8 mouse cellular contexts compared by ENCODE assay signal in the genomic region with DNA sequence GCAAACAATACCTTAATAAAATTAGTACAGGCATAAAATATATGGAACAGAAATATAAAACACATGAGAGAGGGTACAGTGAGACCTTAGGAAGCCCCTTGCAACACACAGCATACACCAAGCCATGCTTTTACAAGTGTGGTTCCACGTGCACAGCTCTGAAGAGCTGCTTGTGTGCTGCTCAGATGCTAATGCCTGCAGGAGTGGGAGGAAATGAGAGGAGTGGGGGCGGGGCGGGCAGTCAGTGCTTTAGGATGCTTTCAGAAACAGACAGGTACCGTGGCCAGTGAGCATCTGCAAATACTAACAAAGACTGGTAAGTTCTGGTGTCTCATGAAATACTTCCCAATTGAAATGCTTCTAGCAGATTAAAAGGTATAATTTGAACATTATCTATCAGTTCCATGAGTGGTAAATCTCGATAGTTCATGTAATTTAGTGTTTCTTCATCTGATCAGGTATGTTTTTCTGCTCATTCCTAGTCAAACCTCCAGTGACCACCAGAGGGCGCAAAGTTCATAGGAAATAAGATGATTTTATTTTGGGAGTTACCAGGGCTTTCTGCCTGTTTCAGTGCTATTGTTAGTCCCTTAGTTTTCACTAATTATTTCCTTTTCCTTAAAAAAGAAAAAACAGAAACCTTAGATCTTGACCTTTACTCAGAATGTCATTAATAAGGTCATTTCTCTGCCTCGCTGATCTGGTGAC. TPM values are rescaled to one million over a fixed set of nuclear protein-coding genes. Genes with fewer than 3 reads are reported as not detected.
A peak's percentile ranks its signal among the peaks of the same experiment; 100 is the strongest.
DNase-seq lines count a peak whose midpoint lies in the region; ATAC-seq lines count a peak whose summit lies in the region.

No protein-coding gene starts in this region.

- DNase-seq in adrenal gland, adult (ENCODE audit: inconsistent age in 2 of 2, low spot score in 1 of 2) = peak; percentile 42 to 86
- no peak for DNase-seq in adrenal gland, adult 8-10 months
- peak; percentile 75 for DNase-seq in gastrocnemius, postnatal 10 days
- peak; percentile 64 to 91 for DNase-seq in layer of hippocampus, adult 18-20 months (ENCODE audit: low spot score in 2 of 2)
- DNase-seq in lung, postnatal 10 days = peak; percentile 71
- DNase-seq in right cerebral cortex, adult 18-20 months = peak; percentile 70

- ATAC-seq in activated CD4-positive, CD25-positive, alpha-beta regulatory T cell, adult 4 months = peak; percentile 36
- 0 out of 2 replicates have a peak, but pooled peaks have one; percentile 42 for ATAC-seq in common myeloid progenitor, adult 5-6 weeks (replicated peaks; ENCODE audit: low read depth, poor library complexity, severe bottlenecking)

RNA-seq across cellular contexts. Expression of a gene that starts 17.2 kb away (rescaled TPM):
- total RNA-seq in adrenal gland, adult 8-10 months (2022) = 10 to 100 TPM; 63.0 to 79.8 (median 64.5) TPM
- 10 to 100 TPM in 1 of 2 experiments, 1 to 10 TPM in 1; 5.5 to 12.7 TPM for polyA plus RNA-seq in activated CD4-positive, CD25-positive, alpha-beta regulatory T cell, adult 4 months (2017; shearing (Covaris generic))
- total RNA-seq in common myeloid progenitor, adult 5-6 weeks (2017) = 24.6 and 25.1 TPM in 2 replicates
- 10 to 100 TPM; 56.2 to 59.8 TPM for total RNA-seq in gastrocnemius, postnatal 10 days (2021)
- total RNA-seq in layer of hippocampus, adult 18-20 months (2021) = 100 to 1,000 TPM; 102 to 107 TPM
